Mouse (Mus musculus): ENCODE results near the gene Hrasls5. TPM values are rescaled to one million over a fixed set of nuclear protein-coding genes. Genes with fewer than 3 reads are reported as not detected.

Gene Hrasls5
- polyA plus RNA-seq, 1 experiment from 2014 or later: not detected

GRCm38 (mm10) chr19:7616231-7616930 lies 4.0 kb downstream of the Hrasls5 start:
- H3K4me3 ChIP-seq: no peak overlapping the region

GRCm38 (mm10) chr19:7617085-7617484 lies 4.7 kb downstream of the Hrasls5 start:
- 69% methylated on average over 3 of the region's 3 CpGs for WGBS
- H3K4me3 ChIP-seq: no peak overlapping the region
- no peak for ATAC-seq (ENCODE audit: low FRiP score)
- H3K36me3 ChIP-seq: no peaks in the 10 kb centered on the region
- no peak overlapping the region for H3K9ac ChIP-seq
- peaks cover 6% of the 10 kb centered on the region for H3K4me1 ChIP-seq (replicated peaks)
- no peak overlapping the region for H3K4me2 ChIP-seq
- H3K9me3 ChIP-seq: no peaks in the 10 kb centered on the region
- H3K27ac ChIP-seq: no peak overlapping the region
- peaks cover 39% of the 10 kb centered on the region for H3K27me3 ChIP-seq

More at GRCm38 (mm10) chr19:7616231-7616930, 4.0 kb downstream of the Hrasls5 start:
- ATAC-seq (ENCODE audit: low FRiP score): no peak
- no peaks in the 10 kb centered on the region for H3K36me3 ChIP-seq
- H3K27me3 ChIP-seq: peaks cover 46% of the 10 kb centered on the region
- H3K4me1 ChIP-seq (replicated peaks): peaks cover 11% of the 10 kb centered on the region
- H3K9ac ChIP-seq: no peak overlapping the region
- H3K9me3 ChIP-seq: no peaks in the 10 kb centered on the region
- no peak overlapping the region for H3K4me2 ChIP-seq
- H3K27ac ChIP-seq: no peak overlapping the region
- WGBS: 80% methylated on average over 5 of the region's 5 CpGs

- 48% methylated on average over 7 of the region's 7 CpGs for WGBS
- Histone ChIP-seq H3K4me3 (no peak overlapping the region), H3K27me3 (peaks cover 32% of the 10 kb centered on the region), H3K36me3 (no peaks in the 10 kb centered on the region), H3K4me1 (replicated peaks) (peaks cover under 1% of the 10 kb centered on the region; the same call in 1 of the 2 replicates), H3K9me3 (no peaks in the 10 kb centered on the region), H3K9ac (no peak overlapping the region), H3K4me2 (no peak overlapping the region), H3K27ac (no peak overlapping the region)
- peak; percentile 32 for ATAC-seq (ENCODE audit: low FRiP score)
These were observed 5.4 kb downstream of the Hrasls5 start for GRCm38 (mm10) chr19:7617696-7618095.

GRCm38 (mm10) chr19:7633021-7633420 lies 20.7 kb downstream of the Hrasls5 start:
- H3K27me3 ChIP-seq: no peaks in the 10 kb centered on the region
- H3K27ac ChIP-seq: no peak overlapping the region
- no peaks in the 10 kb centered on the region for H3K9me3 ChIP-seq
- no peak overlapping the region for H3K9ac ChIP-seq
- H3K4me2 ChIP-seq: no peak overlapping the region
- H3K4me3 ChIP-seq: no peak overlapping the region
- no peaks in the 10 kb centered on the region for H3K4me1 ChIP-seq (replicated peaks)
- no peak for ATAC-seq (ENCODE audit: low FRiP score)
- no peaks in the 10 kb centered on the region for H3K36me3 ChIP-seq

- no peaks in the 10 kb centered on the region for H3K36me3 ChIP-seq
- H3K9ac ChIP-seq: no peak overlapping the region
- ATAC-seq (ENCODE audit: low FRiP score): no peak
- no peaks in the 10 kb centered on the region for H3K4me1 ChIP-seq (replicated peaks)
- no peak overlapping the region for H3K27ac ChIP-seq
- no peaks in the 10 kb centered on the region for H3K27me3 ChIP-seq
- H3K9me3 ChIP-seq: no peaks in the 10 kb centered on the region
- WGBS: 79% methylated on average over 1 of the region's 1 CpGs
- H3K4me3 ChIP-seq: no peak overlapping the region
- H3K4me2 ChIP-seq: no peak overlapping the region
These were observed 21.4 kb downstream of the Hrasls5 start for GRCm38 (mm10) chr19:7633786-7634185.

- no peak overlapping the region for H3K4me2 ChIP-seq
- H3K4me3 ChIP-seq: no peak overlapping the region
- no peaks in the 10 kb centered on the region for H3K27me3 ChIP-seq
- H3K9ac ChIP-seq: no peak overlapping the region
- ATAC-seq (ENCODE audit: low FRiP score): no peak
- H3K4me1 ChIP-seq (replicated peaks): no peaks in the 10 kb centered on the region
- H3K27ac ChIP-seq: no peak overlapping the region
- H3K9me3 ChIP-seq: no peaks in the 10 kb centered on the region
- WGBS: 89% methylated on average over 8 of the region's 8 CpGs
- H3K36me3 ChIP-seq: no peaks in the 10 kb centered on the region
These were observed 36.7 kb downstream of the Hrasls5 start for GRCm38 (mm10) chr19:7648913-7649666.

GRCm38 (mm10) chr19:7672033-7672432 lies 59.7 kb downstream of the Hrasls5 start:
- ATAC-seq (ENCODE audit: low FRiP score): no peak
- WGBS: 21% methylated on average over 1 of the region's 1 CpGs
- Histone ChIP-seq H3K27ac (no peak overlapping the region), H3K4me3 (no peak overlapping the region), H3K9me3 (no peaks in the 10 kb centered on the region), H3K4me1 (replicated peaks) (no peaks in the 10 kb centered on the region), H3K36me3 (no peaks in the 10 kb centered on the region), H3K9ac (no peak overlapping the region), H3K27me3 (no peaks in the 10 kb centered on the region), H3K4me2 (no peak overlapping the region)

GRCm38 (mm10) chr19:7687988-7688387 lies 75.6 kb downstream of the Hrasls5 start:
- ATAC-seq (ENCODE audit: low FRiP score): no peak
- no peaks in the 10 kb centered on the region for H3K4me1 ChIP-seq (replicated peaks)
- no peak overlapping the region for H3K27ac ChIP-seq
- H3K36me3 ChIP-seq: no peaks in the 10 kb centered on the region
- H3K9me3 ChIP-seq: no peaks in the 10 kb centered on the region
- no peak overlapping the region for H3K4me3 ChIP-seq
- no peaks in the 10 kb centered on the region for H3K27me3 ChIP-seq
- H3K9ac ChIP-seq: no peak overlapping the region
- WGBS: 90% methylated on average over 1 of the region's 1 CpGs
- no peak overlapping the region for H3K4me2 ChIP-seq

Other genes starting within 250 kb of the Hrasls5 start
- 34.0 and 42.7 TPM in 2 replicates for gene Spindoc, start 229.5 kb upstream of the Hrasls5 start, polyA plus RNA-seq (2015; fragmentation: Nextera tagmentation; extraction: Ambion mirVana)
- gene 2700081O15Rik, start 194.9 kb upstream of the Hrasls5 start, polyA plus RNA-seq (2015; fragmentation: Nextera tagmentation; extraction: Ambion mirVana): 17.7 and 18.0 TPM in 2 replicates
- gene Rtn3, start 129.3 kb upstream of the Hrasls5 start, polyA plus RNA-seq (2015; fragmentation: Nextera tagmentation; extraction: Ambion mirVana): 513 and 532 TPM in 2 replicates
- 6.9 and 7.9 TPM in 2 replicates for gene Atl3, start 118.5 kb upstream of the Hrasls5 start, polyA plus RNA-seq (2015; fragmentation: Nextera tagmentation; extraction: Ambion mirVana)
- 2.9 and 5.4 TPM in 2 replicates for gene Pla2g16, start 55.1 kb upstream of the Hrasls5 start, polyA plus RNA-seq (2015; fragmentation: Nextera tagmentation; extraction: Ambion mirVana)
- gene Lgals12, start 5.3 kb upstream of the Hrasls5 start, polyA plus RNA-seq (2015; fragmentation: Nextera tagmentation; extraction: Ambion mirVana): 0.08 and 0.17 TPM in 2 replicates
- 0.16 and 0.19 TPM in 2 replicates for gene Slc22a19, start 98.8 kb downstream of the Hrasls5 start, polyA plus RNA-seq (2015; fragmentation: Nextera tagmentation; extraction: Ambion mirVana)
- gene Slc22a26, start 190.1 kb downstream of the Hrasls5 start, polyA plus RNA-seq (2015; fragmentation: Nextera tagmentation; extraction: Ambion mirVana): not detected in 2 replicates